Mouse (Mus musculus) central nervous system, embryonic 18 days (tissue): ENCODE measurements around the gene Zfp592. TPM values are rescaled to one million over a fixed set of nuclear protein-coding genes. Genes with fewer than 3 reads are reported as not detected.

Experiments
- polyA plus RNA-seq: library from polyadenylated mRNA; depleted of rRNA; stranded (reverse); fragments of >200 nt; gene quantifications from 2 replicates; pipeline ENCODE4 v1.2.3, GENCODE M21; 2012; rRNA removed

Zfp592 gene
- polyA plus RNA-seq = 14.2 and 16.6 TPM in 2 replicates

GRCm38 (mm10) chr7:80992980-80993833 is at the start of gene Zfp592:
TSS of gene Zfp592 (plus strand) at chr7:80993681.

GRCm38 (mm10) chr7:80947445-80948350 is 45.8 kb upstream of the Zfp592 start, which contains the start of gene Sec11a:
TSS of gene Sec11a (minus strand) at chr7:80947780.

GRCm38 (mm10) chr7:81057471-81057870 is 64.0 kb downstream of the Zfp592 start, which contains the start of gene Alpk3:
TSS of gene Alpk3 (plus strand) at chr7:81057600.

Other genes with a start within 250 kb of the Zfp592 start
- gene Iqgap1, start 167.7 kb upstream of the Zfp592 start, polyA plus RNA-seq = 28.8 and 29.7 TPM in 2 replicates
- 25.7 and 29.5 TPM in 2 replicates for gene Zscan2, start 132.8 kb upstream of the Zfp592 start, polyA plus RNA-seq
- gene Wdr73, start 92.4 kb upstream of the Zfp592 start, polyA plus RNA-seq = 34.4 and 35.0 TPM in 2 replicates
- gene Nmb, start 88.6 kb upstream of the Zfp592 start, polyA plus RNA-seq = 10.4 and 12.3 TPM in 2 replicates
- gene Sec11a, start 45.9 kb upstream of the Zfp592 start, polyA plus RNA-seq = 109 and 113 TPM in 2 replicates
- 0.13 and 0.29 TPM in 2 replicates for gene Alpk3, start 63.9 kb downstream of the Zfp592 start, polyA plus RNA-seq
- gene Slc28a1, start 121.1 kb downstream of the Zfp592 start, polyA plus RNA-seq = 0.05 and 0.09 TPM in 2 replicates
- 2.8 and 3.4 TPM in 2 replicates for gene Pde8a, start 219.9 kb downstream of the Zfp592 start, polyA plus RNA-seq